Mouse (Mus musculus) midbrain, embryonic 14.5 days (tissue): ENCODE data around the gene Zfp60. TPM values are rescaled to one million over a fixed set of nuclear protein-coding genes. Genes with fewer than 3 reads are reported as not detected.

Source experiments
- ATAC-seq: fragments of 200-750 bp; cut with Nextera tagmentation; 2 replicates; pipeline ENCODE4 v1.8.0; 2017; ENCODE audit warnings: moderate number of reproducible peaks, moderate library complexity; ENCODE audit not compliant: low FRiP score, low TSS enrichment
- DNase-seq: peaks from one replicate; pipeline ENCODE4 v3.0.0-alpha.2; 2015
- H3K27ac ChIP-seq: fragments of 300-500 bp; sonication (generic); replicated peaks from 2 replicates; pipeline ENCODE4 v1.5.1; 2014; ENCODE audit warnings: mild to moderate bottlenecking, low read depth, low read length, moderate library complexity
- H3K27me3 ChIP-seq: fragments of 300-500 bp; sonication (generic); 2 replicates; pipeline ENCODE4 v1.6.1; 2014; ENCODE audit warnings: low read length, control low read depth, mixed read lengths; ENCODE audit not compliant: control insufficient read depth, insufficient read depth
- H3K36me3 ChIP-seq: fragments of 300-500 bp; sonication (generic); 2 replicates; pipeline ENCODE4 v1.6.1; 2014; ENCODE audit warnings: low read length, control low read depth; ENCODE audit not compliant: control insufficient read depth, insufficient read depth
- H3K4me1 ChIP-seq: fragments of 300-500 bp; sonication (generic); 2 replicates; pipeline ENCODE4 v1.6.1; 2014; ENCODE audit warnings: mild to moderate bottlenecking, antibody characterized with exemption, low read length, control low read depth; ENCODE audit not compliant: control insufficient read depth, insufficient read depth
- H3K4me2 ChIP-seq: fragments of 300-500 bp; sonication (generic); 2 replicates; pipeline ENCODE4 v1.6.1; 2014; ENCODE audit warnings: mild to moderate bottlenecking, low read length, moderate library complexity
- H3K4me3 ChIP-seq: fragments of 300-500 bp; sonication (generic); replicated peaks from 2 replicates; pipeline ENCODE4 v1.5.1; 2014; ENCODE audit warnings: low read depth, low read length
- H3K9ac ChIP-seq: fragments of 300-500 bp; sonication (generic); replicated peaks from 2 replicates; pipeline ENCODE4 v1.6.1; 2014; ENCODE audit warnings: mild to moderate bottlenecking, low read length, moderate library complexity
- H3K9me3 ChIP-seq: fragments of 300-500 bp; sonication (generic); 2 replicates; pipeline ENCODE4 v1.6.1; 2016; ENCODE audit warnings: low read length, control low read depth, mixed read lengths; ENCODE audit not compliant: control insufficient read depth
- WGBS: fragments of 180-500 bp; shearing (Covaris S2); extraction: QIAGEN DNeasy Blood & Tissue Kit; methylation state at CpG from one replicate; pipeline ENCODE4 v1.1.7; 2014; 5-methylcytosine and 5-hydroxymethylcytosine counted together
- polyA plus RNA-seq: library from polyadenylated mRNA; unstranded; fragments of >200 nt; fragmentation: Nextera tagmentation; extraction: Ambion mirVana; gene quantifications from 2 replicates; pipeline ENCODE4 v1.2.1, GENCODE M21; 2014

The Zfp60 gene
- 89.9 and 125 TPM in 2 replicates for polyA plus RNA-seq

GRCm38 (mm10) chr7:27731281-27731883 lies at the start of gene Zfp60:
TSS of gene Zfp60 (plus strand) at chr7:27731389.
- Histone ChIP-seq H3K9me3 (no peaks in the 10 kb centered on the region), H3K4me2 (peak within 1 kb of the TSS; percentile 86), H3K27me3 (no peaks in the 10 kb centered on the region), H3K9ac (peak within 1 kb of the TSS; percentile 97), H3K36me3 (no peaks in the 10 kb centered on the region), H3K4me3 (peak within 1 kb of the TSS; percentile 70), H3K27ac (peak within 1 kb of the TSS; percentile 99), H3K4me1 (peaks cover 30% of the 10 kb centered on the region)
- DNase-seq, result peak; percentile 95
- WGBS, result 0% methylated on average over 35 of the region's 35 CpGs
- peak; percentile 92 for ATAC-seq

GRCm38 (mm10) chr7:27683218-27683617 lies 48.0 kb upstream of the Zfp60 start:
- no peak overlapping the region for H3K4me2 ChIP-seq
- WGBS, result 77% methylated on average over 2 of the region's 2 CpGs
- DNase-seq, result no peak
- H3K27me3 ChIP-seq, result no peaks in the 10 kb centered on the region
- no peak for ATAC-seq
- no peak overlapping the region for H3K9ac ChIP-seq
- no peaks in the 10 kb centered on the region for H3K9me3 ChIP-seq
- peaks cover 2% of the 10 kb centered on the region; the same call in 1 of the 2 replicates for H3K4me1 ChIP-seq
- H3K27ac ChIP-seq, result no peak overlapping the region
- H3K4me3 ChIP-seq, result no peak overlapping the region
- H3K36me3 ChIP-seq, result no peaks in the 10 kb centered on the region

- Histone ChIP-seq H3K9me3 (no peaks in the 10 kb centered on the region), H3K4me3 (peak overlapping the region; percentile 21), H3K36me3 (no peaks in the 10 kb centered on the region), H3K27ac (no peak overlapping the region), H3K27me3 (no peaks in the 10 kb centered on the region), H3K9ac (peak overlapping the region; percentile 43; the same call in 1 of the 2 replicates), H3K4me1 (peaks cover 9% of the 10 kb centered on the region), H3K4me2 (peak overlapping the region; percentile 44)
- WGBS, result 39% methylated on average over 5 of the region's 5 CpGs
- ATAC-seq (no peak), DNase-seq (no peak)
Measured at GRCm38 (mm10) chr7:27685220-27685619, 46.0 kb upstream of the Zfp60 start.

- no peaks in the 10 kb centered on the region for H3K36me3 ChIP-seq
- DNase-seq (peak; percentile 80), ATAC-seq (no peak)
- H3K4me2 ChIP-seq, result peak overlapping the region; percentile 44
- H3K9ac ChIP-seq, result peak overlapping the region; percentile 43; the same call in 1 of the 2 replicates
- H3K4me1 ChIP-seq, result peaks cover 9% of the 10 kb centered on the region
- H3K9me3 ChIP-seq, result no peaks in the 10 kb centered on the region
- H3K4me3 ChIP-seq, result peak overlapping the region; percentile 21
- no peak overlapping the region for H3K27ac ChIP-seq
- WGBS, result under 1% methylated on average over 6 of the region's 6 CpGs
- no peaks in the 10 kb centered on the region for H3K27me3 ChIP-seq
Measured at GRCm38 (mm10) chr7:27685681-27686080, 45.5 kb upstream of the Zfp60 start.

- WGBS, result 84% methylated on average over 1 of the region's 1 CpGs
- Histone ChIP-seq H3K4me3 (no peak overlapping the region), H3K36me3 (no peaks in the 10 kb centered on the region), H3K9me3 (no peaks in the 10 kb centered on the region), H3K4me2 (no peak overlapping the region), H3K27ac (no peak overlapping the region), H3K9ac (no peak overlapping the region), H3K27me3 (no peaks in the 10 kb centered on the region), H3K4me1 (peaks cover 9% of the 10 kb centered on the region)
- ATAC-seq (no peak), DNase-seq (no peak)
Measured at GRCm38 (mm10) chr7:27687043-27687442, 44.1 kb upstream of the Zfp60 start.

GRCm38 (mm10) chr7:27687836-27688235 lies 43.4 kb upstream of the Zfp60 start:
- Histone ChIP-seq H3K4me2 (peak overlapping the region; percentile 85), H3K9me3 (no peaks in the 10 kb centered on the region), H3K4me1 (peaks cover 9% of the 10 kb centered on the region), H3K27me3 (no peaks in the 10 kb centered on the region), H3K4me3 (no peak overlapping the region; the same call in 1 of the 2 replicates), H3K36me3 (no peaks in the 10 kb centered on the region), H3K9ac (no peak overlapping the region; the same call in 1 of the 2 replicates), H3K27ac (no peak overlapping the region)
- 73% methylated on average over 3 of the region's 3 CpGs for WGBS
- no peak for ATAC-seq
- DNase-seq, result no peak

- DNase-seq, result peak; percentile 16
- no peak for ATAC-seq
Measured at GRCm38 (mm10) chr7:27688246-27688788, 42.9 kb upstream of the Zfp60 start.

GRCm38 (mm10) chr7:27688815-27689612 lies 42.2 kb upstream of the Zfp60 start, which contains the start of gene Zfp607b:
TSS of gene Zfp607b (plus strand) at chr7:27689340.
- peak within 1 kb of the TSS; percentile 68 for H3K9ac ChIP-seq
- DNase-seq (peak; percentile 95), ATAC-seq (peak; percentile 98)
- H3K36me3 ChIP-seq, result no peaks in the 10 kb centered on the region
- H3K4me3 ChIP-seq, result peak within 1 kb of the TSS; percentile 48
- WGBS, result under 1% methylated on average over 19 of the region's 19 CpGs
- peaks cover 9% of the 10 kb centered on the region for H3K4me1 ChIP-seq
- H3K27me3 ChIP-seq, result no peaks in the 10 kb centered on the region
- no peaks in the 10 kb centered on the region for H3K9me3 ChIP-seq
- H3K4me2 ChIP-seq, result peak within 1 kb of the TSS; percentile 85
- peak within 1 kb of the TSS; percentile 77 for H3K27ac ChIP-seq

More at GRCm38 (mm10) chr7:27688246-27688788, 42.9 kb upstream of the Zfp60 start:
- no peaks in the 10 kb centered on the region for H3K36me3 ChIP-seq
- no peaks in the 10 kb centered on the region for H3K27me3 ChIP-seq
- H3K4me3 ChIP-seq, result peak overlapping the region; percentile 48
- H3K9me3 ChIP-seq, result no peaks in the 10 kb centered on the region
- WGBS, result 35% methylated on average over 14 of the region's 14 CpGs
- H3K4me2 ChIP-seq, result peak overlapping the region; percentile 85
- peak overlapping the region; percentile 77 for H3K27ac ChIP-seq
- peaks cover 9% of the 10 kb centered on the region for H3K4me1 ChIP-seq
- peak overlapping the region; percentile 68 for H3K9ac ChIP-seq
